Mouse (Mus musculus) cerebellum, postnatal 25 days (tissue): ENCODE results near the gene Rnf145.
A peak's percentile ranks its signal among the peaks of the same experiment; 100 is the strongest.

Experiments
- DNase-seq, 2 experiments: peaks; one replicate each; pipeline ENCODE4 v3.0.0; 2021; ENCODE audit warnings: mixed read lengths in 2 of 2

Gene Rnf145

GRCm38 (mm10) chr11:44564940-44565339, 46.2 kb downstream of the Rnf145 start:
- no peak for DNase-seq

- DNase-seq, result peak; percentile 26 to 46
Observed at GRCm38 (mm10) chr11:44570336-44570735, 51.6 kb downstream of the Rnf145 start.

- no peak for DNase-seq
Observed at GRCm38 (mm10) chr11:44572781-44573180, 54.0 kb downstream of the Rnf145 start.

- no peak for DNase-seq
Observed at GRCm38 (mm10) chr11:44573396-44573795, 54.6 kb downstream of the Rnf145 start.

- no peak for DNase-seq
Observed at GRCm38 (mm10) chr11:44574391-44574790, 55.6 kb downstream of the Rnf145 start.

GRCm38 (mm10) chr11:44574820-44575219, 56.1 kb downstream of the Rnf145 start:
- no peak for DNase-seq

GRCm38 (mm10) chr11:44577911-44578310, 59.1 kb downstream of the Rnf145 start:
- DNase-seq, result no peak

- DNase-seq, result peak; percentile 37 to 57
Observed at GRCm38 (mm10) chr11:44581277-44581683, 62.5 kb downstream of the Rnf145 start.

- peak; percentile 58 to 80 for DNase-seq
Observed at GRCm38 (mm10) chr11:44586047-44586696, 67.4 kb downstream of the Rnf145 start.

GRCm38 (mm10) chr11:44593016-44593415, 74.3 kb downstream of the Rnf145 start:
- no peak for DNase-seq

GRCm38 (mm10) chr11:44594768-44595167, 76.0 kb downstream of the Rnf145 start:
- no peak for DNase-seq

GRCm38 (mm10) chr11:44606881-44607280, 88.1 kb downstream of the Rnf145 start:
- DNase-seq, result no peak

- no peak for DNase-seq
Observed at GRCm38 (mm10) chr11:44608646-44609045, 89.9 kb downstream of the Rnf145 start.

GRCm38 (mm10) chr11:44610971-44611781, 92.4 kb downstream of the Rnf145 start:
- DNase-seq, result peak; percentile 95 to 96

- no peak for DNase-seq
Observed at GRCm38 (mm10) chr11:44612156-44612555, 93.4 kb downstream of the Rnf145 start.

GRCm38 (mm10) chr11:44612681-44613410, 94.1 kb downstream of the Rnf145 start:
- DNase-seq, result peak in 1 of 2 experiments; percentile 38

GRCm38 (mm10) chr11:44613411-44614180, 94.8 kb downstream of the Rnf145 start:
- DNase-seq, result peak; percentile 25 to 47
